Mouse (Mus musculus) heart, embryonic 14.5 days (tissue): ENCODE measurements around the gene Hsd17b6. TPM values are rescaled to one million over a fixed set of nuclear protein-coding genes. Genes with fewer than 3 reads are reported as not detected.
A peak's percentile ranks its signal among the peaks of the same experiment; 100 is the strongest.

ENCODE experiments used
- ATAC-seq: fragments of 200-750 bp; cut with Nextera tagmentation; 2 replicates; pipeline ENCODE4 v1.8.0; 2017; ENCODE audit warnings: low read depth, moderate TSS enrichment; ENCODE audit not compliant: insufficient number of reproducible peaks, insufficient read depth, low FRiP score
- H3K27ac ChIP-seq, 2 experiments: fragments of 200-500 bp in 1 of 2; fragments of 300-500 bp in 1 of 2; sonication (generic) in 1 of 2; replicated peaks in 1 of 2; 2 replicates each; pipeline ENCODE4 v1.5.1; 2012 to 2014; ENCODE audit warnings: low read depth in 2 of 2, low read length in 2 of 2, control low read depth in 1 of 2, mild to moderate bottlenecking in 1 of 2, mixed read lengths in 1 of 2; ENCODE audit not compliant: control insufficient read depth in 1 of 2, insufficient read depth in 1 of 2
- H3K27me3 ChIP-seq: fragments of 300-500 bp; sonication (generic); 2 replicates; pipeline ENCODE4 v1.6.1; 2014; ENCODE audit warnings: mild to moderate bottlenecking, low read length, control low read depth; ENCODE audit not compliant: control insufficient read depth, insufficient read depth
- H3K36me3 ChIP-seq: fragments of 300-500 bp; sonication (generic); 2 replicates; pipeline ENCODE4 v1.6.1; 2014; ENCODE audit warnings: mild to moderate bottlenecking, control low read depth, low read length, mixed read lengths; ENCODE audit not compliant: control insufficient read depth, insufficient read depth
- H3K4me1 ChIP-seq, 2 experiments: fragments of 200-500 bp in 1 of 2; fragments of 300-500 bp in 1 of 2; sonication (generic) in 1 of 2; 2 replicates each; pipeline ENCODE4 v1.6.1; 2012 to 2014; ENCODE audit warnings: low read length in 2 of 2, control low read depth in 1 of 2, mixed read lengths in 1 of 2; ENCODE audit not compliant: control insufficient read depth in 2 of 2, insufficient read depth in 2 of 2
- H3K4me2 ChIP-seq: fragments of 300-500 bp; sonication (generic); 2 replicates; pipeline ENCODE4 v1.6.1; 2014; ENCODE audit warnings: mild to moderate bottlenecking, low read length
- H3K4me3 ChIP-seq, 2 experiments: fragments of 200-500 bp in 1 of 2; fragments of 300-500 bp in 1 of 2; sonication (generic) in 1 of 2; 2 replicates each; pipeline ENCODE4 v1.5.1; 2012 to 2014; ENCODE audit warnings: low read length in 2 of 2, mild to moderate bottlenecking in 2 of 2, control low read depth in 1 of 2, low read depth in 1 of 2, moderate library complexity in 1 of 2; ENCODE audit not compliant: control insufficient read depth in 1 of 2, insufficient read depth in 1 of 2
- H3K9ac ChIP-seq: fragments of 300-500 bp; sonication (generic); 2 replicates; pipeline ENCODE4 v1.6.1; 2014; ENCODE audit warnings: mild to moderate bottlenecking, low read length
- H3K9me3 ChIP-seq: fragments of 300-500 bp; sonication (generic); 2 replicates; pipeline ENCODE4 v1.6.1; 2016; ENCODE audit warnings: low read length, control low read depth; ENCODE audit not compliant: control insufficient read depth
- WGBS: fragments of 180-500 bp; shearing (Covaris S2); extraction: QIAGEN DNeasy Blood & Tissue Kit; methylation state at CpG from one replicate; pipeline ENCODE4 v1.1.7; 2014; 5-methylcytosine and 5-hydroxymethylcytosine counted together
- polyA plus RNA-seq: library from polyadenylated mRNA; unstranded; fragments of >200 nt; fragmentation: Nextera tagmentation; extraction: Ambion mirVana; gene quantifications from 2 replicates; pipeline ENCODE4 v1.2.1, GENCODE M21; 2014

Gene Hsd17b6
- polyA plus RNA-seq, 1 experiment from 2014 or later, result not detected

DNA sequence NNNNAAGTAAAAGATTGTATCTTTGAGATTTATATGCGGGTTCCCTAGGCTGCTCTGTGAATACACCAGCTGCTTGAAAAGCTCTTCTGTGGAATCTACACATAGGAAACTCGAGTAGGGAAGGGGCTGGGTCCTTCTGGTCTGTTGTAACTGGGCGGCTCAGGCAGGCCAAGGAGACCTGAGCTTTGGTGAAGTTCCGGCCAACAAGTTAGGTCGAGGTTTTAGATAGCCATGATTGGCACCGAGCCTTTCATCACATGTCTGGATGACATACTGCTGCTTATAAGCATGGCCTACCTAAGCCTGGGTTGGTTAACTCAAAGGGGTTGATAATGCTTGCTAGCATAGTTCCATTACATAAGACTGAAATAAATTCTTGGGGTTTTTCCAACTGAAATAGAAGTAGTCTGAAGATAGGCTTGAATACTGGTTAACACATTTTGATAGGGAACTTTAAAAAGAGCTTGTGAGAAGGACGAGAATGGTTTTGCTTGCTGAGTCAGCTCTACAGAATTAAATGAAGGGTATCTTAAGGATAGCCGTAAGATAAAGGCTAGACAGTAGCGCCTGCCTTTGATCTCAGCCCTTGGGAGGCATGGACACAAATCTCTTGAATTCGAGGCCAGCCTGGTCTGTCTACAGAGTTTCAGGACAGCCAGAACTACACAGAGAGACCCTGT, 29.5 kb upstream of the Hsd17b6 start:
- Histone ChIP-seq H3K27me3 (no peaks in the 10 kb centered on the region), H3K9me3 (no peaks in the 10 kb centered on the region), H3K4me1 (peaks cover 3 to 51% of the 10 kb centered on the region in 2 experiments), H3K36me3 (peaks cover 47% of the 10 kb centered on the region), H3K27ac (peak overlapping the region; percentile 96 to 100), H3K4me2 (peak overlapping the region; percentile 84), H3K9ac (peak overlapping the region; percentile 99), H3K4me3 (peak overlapping the region; percentile 88 to 92)
- WGBS, result under 1% methylated on average over 10 of the region's 10 CpGs
- ATAC-seq, result peak; percentile 33; the same call in 1 of the 2 replicates

DNA sequence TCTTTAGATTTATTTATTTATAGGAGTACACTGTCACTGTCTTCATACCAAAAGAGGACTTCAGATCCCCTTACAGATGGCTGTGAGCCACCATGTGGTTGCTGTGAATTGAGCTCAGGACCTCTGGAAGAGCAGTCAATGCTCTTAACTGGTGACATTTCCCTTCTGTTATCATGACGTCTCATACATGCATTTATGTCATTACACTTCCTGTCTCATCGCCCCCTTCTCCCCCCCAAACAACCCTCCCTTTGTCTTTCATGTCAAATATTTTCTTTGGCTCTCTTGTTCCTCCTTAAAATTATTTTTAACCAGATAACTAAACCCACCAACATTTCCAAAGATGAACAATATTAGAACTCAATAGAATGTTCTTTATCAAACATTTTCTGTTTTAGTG, 23.4 kb upstream of the Hsd17b6 start:
- WGBS, result 57% methylated on average over 2 of the region's 2 CpGs
- H3K27me3 ChIP-seq, result no peaks in the 10 kb centered on the region
- H3K27ac ChIP-seq, result no peak overlapping the region
- H3K4me2 ChIP-seq, result no peak overlapping the region
- peaks cover 44% of the 10 kb centered on the region for H3K36me3 ChIP-seq
- no peak overlapping the region for H3K4me3 ChIP-seq
- H3K9me3 ChIP-seq, result no peaks in the 10 kb centered on the region
- H3K4me1 ChIP-seq, result peaks cover 0 to 5% of the 10 kb centered on the region in 2 experiments; a peak in 2 of 4 replicates
- no peak overlapping the region for H3K9ac ChIP-seq
- no peak for ATAC-seq

DNA sequence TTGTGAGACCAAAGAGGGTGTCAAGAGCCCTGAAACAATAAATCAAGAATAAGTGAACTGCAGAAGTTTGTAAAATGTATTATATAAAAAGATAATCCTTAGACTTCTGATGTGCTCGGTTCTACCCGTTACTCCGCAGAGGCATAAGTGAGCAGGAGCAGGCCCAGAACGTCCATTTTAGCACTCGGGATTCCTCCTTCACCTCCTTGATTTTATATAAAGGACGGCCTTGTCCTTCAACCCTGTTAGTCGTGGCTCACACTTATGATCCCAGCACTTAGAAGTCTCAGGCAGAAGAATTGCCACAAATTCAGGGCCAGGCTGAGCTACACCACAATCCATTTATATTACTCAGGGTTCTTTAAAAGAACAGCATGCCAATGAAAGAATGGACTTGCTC, 22.5 kb upstream of the Hsd17b6 start:
- no peak overlapping the region for H3K9ac ChIP-seq
- no peaks in the 10 kb centered on the region for H3K9me3 ChIP-seq
- H3K4me2 ChIP-seq, result no peak overlapping the region
- 90% methylated on average over 7 of the region's 7 CpGs for WGBS
- no peak for ATAC-seq
- H3K4me1 ChIP-seq, result peaks cover 0 to 5% of the 10 kb centered on the region in 2 experiments; a peak in 2 of 4 replicates
- H3K36me3 ChIP-seq, result peaks cover 51% of the 10 kb centered on the region
- no peaks in the 10 kb centered on the region for H3K27me3 ChIP-seq
- H3K4me3 ChIP-seq, result no peak overlapping the region
- no peak overlapping the region for H3K27ac ChIP-seq

DNA sequence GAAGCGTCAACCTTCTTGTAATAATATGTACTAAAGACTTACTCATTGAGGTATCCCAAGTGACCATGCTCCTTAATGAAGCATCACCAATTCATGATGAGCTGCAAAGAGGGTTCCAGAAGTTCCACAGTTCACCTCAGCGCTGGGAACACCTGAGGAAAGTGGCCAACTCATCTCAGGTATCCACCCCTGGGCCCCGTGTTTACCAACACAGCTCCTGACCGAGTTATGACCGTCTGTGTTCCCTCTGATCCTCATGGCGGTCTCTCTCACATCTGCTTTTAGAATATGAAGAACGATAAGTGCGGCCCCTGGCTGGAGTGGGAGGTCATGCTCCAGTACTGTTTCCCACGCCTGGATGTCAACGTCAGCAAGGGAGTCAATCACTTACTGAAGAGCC, 16.1 kb upstream of the Hsd17b6 start:
- H3K27ac ChIP-seq, result no peak overlapping the region
- H3K36me3 ChIP-seq, result peaks cover 80% of the 10 kb centered on the region
- no peaks in the 10 kb centered on the region for H3K9me3 ChIP-seq
- H3K4me2 ChIP-seq, result no peak overlapping the region
- no peaks in the 10 kb centered on the region for H3K27me3 ChIP-seq
- no peak overlapping the region for H3K9ac ChIP-seq
- 91% methylated on average over 10 of the region's 10 CpGs for WGBS
- no peak overlapping the region for H3K4me3 ChIP-seq
- H3K4me1 ChIP-seq, result no peaks in the 10 kb centered on the region
- ATAC-seq, result no peak

DNA sequence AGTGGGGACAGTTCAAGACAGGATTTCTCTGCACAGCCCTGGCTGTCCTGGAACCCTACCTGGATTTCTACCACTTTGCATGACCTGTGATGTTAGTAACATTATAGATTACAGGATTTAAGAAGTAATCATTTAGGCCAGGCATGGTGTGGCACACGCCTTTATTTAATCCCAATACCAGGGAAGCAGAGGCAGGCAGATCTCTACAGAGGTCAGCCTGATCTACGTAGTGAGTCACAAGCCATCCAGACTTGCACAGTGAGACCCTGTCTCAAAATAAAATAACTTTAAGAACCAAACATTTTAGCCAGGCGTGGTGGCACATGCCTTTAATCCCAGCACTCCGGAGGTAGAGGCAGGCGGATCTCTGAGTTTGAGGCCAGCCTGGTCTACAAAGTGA, 14.8 kb upstream of the Hsd17b6 start:
- Histone ChIP-seq H3K4me2 (no peak overlapping the region), H3K27me3 (no peaks in the 10 kb centered on the region), H3K9ac (no peak overlapping the region), H3K27ac (no peak overlapping the region), H3K4me1 (no peaks in the 10 kb centered on the region), H3K4me3 (no peak overlapping the region), H3K36me3 (peaks cover 74% of the 10 kb centered on the region), H3K9me3 (no peaks in the 10 kb centered on the region)
- no peak for ATAC-seq
- 93% methylated on average over 5 of the region's 5 CpGs for WGBS

DNA sequence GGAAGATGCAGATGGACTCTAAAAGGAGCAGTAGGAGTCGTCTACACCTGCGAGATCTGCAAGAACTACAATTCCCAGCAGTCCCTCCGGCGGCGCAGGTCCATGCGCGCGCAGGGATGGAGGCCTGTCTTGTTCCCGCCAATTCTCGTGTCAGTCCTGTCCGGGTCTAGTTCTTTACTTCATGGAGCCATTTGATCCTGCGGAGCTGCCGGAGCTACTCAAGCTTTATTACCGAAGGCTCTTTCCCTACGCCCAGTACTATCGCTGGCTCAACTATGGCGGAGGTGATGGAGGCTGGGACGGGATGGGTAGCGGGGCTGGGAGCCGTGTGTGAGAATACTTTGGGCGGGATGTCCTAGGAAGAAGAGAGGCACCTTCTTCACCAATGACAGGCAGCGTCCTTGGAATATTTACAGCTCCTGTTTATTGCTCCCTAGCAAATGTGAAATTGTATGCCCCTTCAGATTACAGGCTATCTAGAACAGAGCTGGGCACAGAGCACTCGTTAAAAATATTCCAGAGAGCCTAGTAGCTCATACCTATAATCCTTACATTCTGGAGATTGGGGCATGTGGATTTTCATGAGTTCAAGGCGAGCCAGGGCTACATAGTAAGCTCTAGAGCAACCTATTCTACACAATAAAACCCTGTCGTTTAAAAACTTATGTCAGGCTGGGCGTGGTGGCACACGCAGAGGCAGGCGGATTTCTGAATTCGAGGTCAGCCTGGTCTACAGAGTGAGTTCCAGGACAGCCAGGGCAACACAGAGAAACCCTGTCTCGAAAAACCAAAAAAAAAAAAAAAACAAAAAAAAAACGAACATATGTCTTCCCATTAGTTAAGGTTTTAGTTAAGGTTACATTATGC, 7.9 kb upstream of the Hsd17b6 start, which contains the start of gene Prim1:
TSS of gene Prim1 (plus strand) at position 101 of the 867 bp plus-strand sequence.
- 7% methylated on average over 31 of the region's 31 CpGs for WGBS
- peak; percentile 82; the same call in 1 of the 2 replicates for ATAC-seq

DNA sequence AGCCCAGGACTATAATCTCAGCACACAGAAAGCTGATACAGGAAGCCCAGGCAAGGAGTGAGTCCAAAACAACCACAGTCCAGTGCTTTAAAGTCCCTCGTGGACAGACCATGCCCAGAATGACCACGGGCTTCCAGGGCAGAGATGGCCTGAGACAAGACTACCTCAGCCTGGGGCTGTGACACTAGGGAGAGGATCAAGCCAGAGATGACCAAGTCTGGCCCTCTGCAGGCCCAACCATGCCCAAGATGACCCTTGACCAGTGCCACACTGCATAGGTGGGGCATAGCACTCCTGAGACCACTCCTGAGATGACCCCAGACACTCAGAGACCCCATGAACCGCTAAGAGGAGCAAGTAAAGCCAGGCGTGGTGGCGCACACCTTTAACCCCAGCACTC, 2.3 kb upstream of the Hsd17b6 start:
- H3K9me3 ChIP-seq, result no peaks in the 10 kb centered on the region
- no peak for ATAC-seq
- no peak overlapping the region for H3K27ac ChIP-seq
- H3K27me3 ChIP-seq, result no peaks in the 10 kb centered on the region
- H3K4me3 ChIP-seq, result no peak overlapping the region
- H3K9ac ChIP-seq, result no peak overlapping the region
- 76% methylated on average over 5 of the region's 5 CpGs for WGBS
- H3K36me3 ChIP-seq, result no peaks in the 10 kb centered on the region
- no peaks in the 10 kb centered on the region for H3K4me1 ChIP-seq
- H3K4me2 ChIP-seq, result no peak overlapping the region

More for the DNA sequence above, 7.9 kb upstream of the Hsd17b6 start, which contains the start of gene Prim1:
- H3K4me1 ChIP-seq, result no peaks in the 10 kb centered on the region
- H3K4me2 ChIP-seq, result peak within 1 kb of the TSS; percentile 84
- peak within 1 kb of the TSS; percentile 15 to 80; a peak in 3 of 4 replicates for H3K27ac ChIP-seq
- peak within 1 kb of the TSS; percentile 49 to 94 for H3K4me3 ChIP-seq
- H3K9me3 ChIP-seq, result no peaks in the 10 kb centered on the region
- no peaks in the 10 kb centered on the region for H3K27me3 ChIP-seq
- peak within 1 kb of the TSS; percentile 67 for H3K9ac ChIP-seq
- peaks cover 14% of the 10 kb centered on the region for H3K36me3 ChIP-seq
